Mouse (Mus musculus): ENCODE results near the gene Tecr. TPM values are rescaled to one million over a fixed set of nuclear protein-coding genes. Genes with fewer than 3 reads are reported as not detected.

The Tecr gene
- polyA plus RNA-seq, 1 experiment from 2014 or later, result 704 TPM

DNA sequence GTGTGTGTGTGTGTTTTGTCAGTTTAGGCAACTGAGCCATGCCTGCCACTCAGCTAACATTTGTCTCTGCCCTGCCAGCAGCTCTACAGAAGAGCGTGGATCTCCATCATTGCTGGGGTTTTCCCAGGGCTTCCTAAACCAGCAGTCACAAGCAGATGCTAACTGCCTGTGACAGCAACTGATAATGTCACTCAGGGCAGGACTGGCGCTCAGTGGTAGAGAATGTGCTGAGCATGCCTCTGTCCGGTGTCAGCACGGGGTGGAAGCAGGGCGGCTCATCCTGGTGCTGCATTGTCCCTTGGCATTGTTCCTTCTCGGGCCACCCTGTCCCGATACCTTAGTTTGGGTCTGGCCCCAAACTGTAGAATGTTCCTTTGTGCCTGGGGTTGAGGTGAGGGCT is 15.8 kb upstream of the Tecr start:
- Histone ChIP-seq H3K36me3 (ENCODE audit: control insufficient read depth, insufficient read depth, low read length) (no peaks in the 10 kb centered on the region), H3K4me1 (ENCODE audit: control insufficient read depth, insufficient read depth, low read length) (no peaks in the 10 kb centered on the region), H3K9me3 (ENCODE audit: control insufficient read depth, low read length) (no peaks in the 10 kb centered on the region), H3K4me2 (ENCODE audit: low read depth, severe bottlenecking) (no peak overlapping the region), H3K27ac (replicated peaks; ENCODE audit: low read depth, low read length) (no peak overlapping the region), H3K27me3 (ENCODE audit: control insufficient read depth, insufficient read depth, low read length) (no peaks in the 10 kb centered on the region), H3K4me3 (ENCODE audit: low read depth, low read length) (no peak overlapping the region), H3K9ac (ENCODE audit: low read length) (no peak overlapping the region)
- DNase-seq (ENCODE audit: low spot score) (no peak), ATAC-seq (ENCODE audit: insufficient number of reproducible peaks, low FRiP score, low TSS enrichment, low read depth) (no peak)
- WGBS, result 90% methylated on average over 7 of the region's 7 CpGs

DNA sequence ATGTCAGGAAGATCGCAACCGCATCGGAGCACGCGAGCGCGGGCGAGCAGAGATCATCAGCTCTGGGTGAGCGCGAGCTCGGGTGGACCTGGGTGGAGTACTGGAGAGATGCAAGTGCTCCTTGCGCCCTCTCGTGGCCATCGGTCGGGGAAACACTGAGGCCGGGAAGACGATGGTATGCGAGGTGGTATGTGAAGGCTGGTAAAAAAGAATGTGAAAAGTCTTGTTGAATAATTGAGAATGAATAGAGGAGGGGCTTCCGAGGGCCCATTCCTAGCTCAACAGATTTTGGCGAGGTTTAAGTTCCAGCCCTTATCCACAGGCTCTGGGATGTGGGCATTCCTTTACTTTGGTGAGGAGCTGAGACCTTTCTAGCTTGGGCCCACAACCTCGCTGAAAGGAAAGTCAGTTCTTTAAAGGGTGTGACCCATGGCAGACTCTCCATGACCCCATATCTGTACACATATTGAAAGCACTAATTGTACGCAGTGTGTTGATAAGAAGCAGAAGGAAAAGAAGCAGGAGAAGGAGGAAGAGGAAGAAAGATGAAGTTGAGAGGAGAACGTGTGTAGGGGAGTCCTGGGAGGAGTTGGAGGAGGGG is 14.7 kb upstream of the Tecr start:
- Histone ChIP-seq H3K4me3 (ENCODE audit: low read depth, low read length) (peak overlapping the region; percentile 18; the same call in 1 of the 2 replicates), H3K4me1 (ENCODE audit: control insufficient read depth, insufficient read depth, low read length) (no peaks in the 10 kb centered on the region), H3K9ac (ENCODE audit: low read length) (0 out of 2 replicates have a peak overlapping the region, but pooled peaks have one; percentile 1), H3K36me3 (ENCODE audit: control insufficient read depth, insufficient read depth, low read length) (no peaks in the 10 kb centered on the region), H3K27ac (replicated peaks; ENCODE audit: low read depth, low read length) (no peak overlapping the region), H3K27me3 (ENCODE audit: control insufficient read depth, insufficient read depth, low read length) (no peaks in the 10 kb centered on the region), H3K9me3 (ENCODE audit: control insufficient read depth, low read length) (no peaks in the 10 kb centered on the region), H3K4me2 (ENCODE audit: low read depth, severe bottlenecking) (peak overlapping the region; percentile 53)
- WGBS, result 11% methylated on average over 23 of the region's 23 CpGs
- ATAC-seq (ENCODE audit: insufficient number of reproducible peaks, low FRiP score, low TSS enrichment, low read depth) (peak; percentile 87), DNase-seq (ENCODE audit: low spot score) (peak; percentile 92)

DNA sequence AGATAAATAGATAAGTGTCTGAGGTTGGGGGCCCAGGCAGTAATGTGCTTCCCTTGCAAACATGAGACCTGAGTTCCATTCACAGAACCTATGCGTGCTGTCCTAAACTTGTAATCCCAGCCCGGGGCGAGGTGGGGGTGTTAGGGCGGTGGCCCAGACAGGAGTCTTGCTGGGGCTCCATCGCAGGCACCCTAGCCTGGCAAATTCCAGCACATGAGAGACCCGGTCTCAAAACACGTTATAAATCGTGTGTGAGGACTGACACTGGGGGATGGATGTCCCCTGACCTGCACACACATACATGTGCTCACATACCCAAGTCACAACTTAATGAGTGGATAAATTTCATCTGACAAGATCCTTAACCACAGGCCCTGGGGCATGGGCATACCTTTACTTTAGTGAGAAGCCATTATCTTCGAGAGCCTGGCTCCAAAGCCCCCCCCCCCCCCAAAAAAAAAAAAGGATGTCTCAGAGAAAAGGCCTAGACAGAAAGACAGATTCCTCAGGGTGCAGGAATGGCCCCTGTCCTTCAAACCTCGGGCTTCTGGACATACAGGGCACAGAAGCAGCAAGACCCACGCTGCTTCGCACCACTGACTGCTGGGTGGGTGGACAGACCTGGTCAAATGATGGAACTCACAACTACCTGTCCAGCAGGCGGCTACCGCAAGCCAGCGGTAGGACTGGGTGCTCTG is 14.1 kb upstream of the Tecr start:
- H3K9me3 ChIP-seq (ENCODE audit: control insufficient read depth, low read length), result no peaks in the 10 kb centered on the region
- no peaks in the 10 kb centered on the region for H3K36me3 ChIP-seq (ENCODE audit: control insufficient read depth, insufficient read depth, low read length)
- ATAC-seq (ENCODE audit: insufficient number of reproducible peaks, low FRiP score, low TSS enrichment, low read depth) (peak; percentile 29), DNase-seq (ENCODE audit: low spot score) (no peak)
- no peaks in the 10 kb centered on the region for H3K27me3 ChIP-seq (ENCODE audit: control insufficient read depth, insufficient read depth, low read length)
- no peak overlapping the region for H3K27ac ChIP-seq (replicated peaks; ENCODE audit: low read depth, low read length)
- peak overlapping the region; percentile 18; the same call in 1 of the 2 replicates for H3K4me3 ChIP-seq (ENCODE audit: low read depth, low read length)
- WGBS, result 56% methylated on average over 15 of the region's 15 CpGs
- H3K9ac ChIP-seq (ENCODE audit: low read length), result 0 out of 2 replicates have a peak overlapping the region, but pooled peaks have one; percentile 1
- H3K4me1 ChIP-seq (ENCODE audit: control insufficient read depth, insufficient read depth, low read length), result no peaks in the 10 kb centered on the region
- peak overlapping the region; percentile 53 for H3K4me2 ChIP-seq (ENCODE audit: low read depth, severe bottlenecking)

GRCm38 (mm10) chr8:83619568-83620285 is 12.0 kb upstream of the Tecr start:
- 90% methylated on average over 9 of the region's 9 CpGs for WGBS
- Histone ChIP-seq H3K9ac (ENCODE audit: low read length) (no peak overlapping the region), H3K27me3 (ENCODE audit: control insufficient read depth, insufficient read depth, low read length) (no peaks in the 10 kb centered on the region), H3K4me2 (ENCODE audit: low read depth, severe bottlenecking) (no peak overlapping the region), H3K4me1 (ENCODE audit: control insufficient read depth, insufficient read depth, low read length) (no peaks in the 10 kb centered on the region), H3K27ac (replicated peaks; ENCODE audit: low read depth, low read length) (no peak overlapping the region), H3K36me3 (ENCODE audit: control insufficient read depth, insufficient read depth, low read length) (no peaks in the 10 kb centered on the region), H3K4me3 (ENCODE audit: low read depth, low read length) (no peak overlapping the region), H3K9me3 (ENCODE audit: control insufficient read depth, low read length) (no peaks in the 10 kb centered on the region)
- no peak for ATAC-seq (ENCODE audit: insufficient number of reproducible peaks, low FRiP score, low TSS enrichment, low read depth)
- DNase-seq (ENCODE audit: low spot score), result no peak

- DNase-seq (ENCODE audit: low spot score), result no peak
- no peak overlapping the region for H3K4me3 ChIP-seq (ENCODE audit: low read depth, low read length)
- H3K36me3 ChIP-seq (ENCODE audit: control insufficient read depth, insufficient read depth, low read length), result 0 out of 2 replicates have a peak, but pooled peaks cover 3% of the 10 kb centered on the region
- WGBS, result 98% methylated on average over 2 of the region's 2 CpGs
- H3K4me2 ChIP-seq (ENCODE audit: low read depth, severe bottlenecking), result no peak overlapping the region
- H3K4me1 ChIP-seq (ENCODE audit: control insufficient read depth, insufficient read depth, low read length), result no peaks in the 10 kb centered on the region
- H3K27me3 ChIP-seq (ENCODE audit: control insufficient read depth, insufficient read depth, low read length), result no peaks in the 10 kb centered on the region
- H3K27ac ChIP-seq (replicated peaks; ENCODE audit: low read depth, low read length), result no peak overlapping the region
- H3K9ac ChIP-seq (ENCODE audit: low read length), result no peak overlapping the region
- no peak for ATAC-seq (ENCODE audit: insufficient number of reproducible peaks, low FRiP score, low TSS enrichment, low read depth)
- no peaks in the 10 kb centered on the region for H3K9me3 ChIP-seq (ENCODE audit: control insufficient read depth, low read length)
Measured at GRCm38 (mm10) chr8:83618566-83618965, 10.8 kb upstream of the Tecr start.

DNA sequence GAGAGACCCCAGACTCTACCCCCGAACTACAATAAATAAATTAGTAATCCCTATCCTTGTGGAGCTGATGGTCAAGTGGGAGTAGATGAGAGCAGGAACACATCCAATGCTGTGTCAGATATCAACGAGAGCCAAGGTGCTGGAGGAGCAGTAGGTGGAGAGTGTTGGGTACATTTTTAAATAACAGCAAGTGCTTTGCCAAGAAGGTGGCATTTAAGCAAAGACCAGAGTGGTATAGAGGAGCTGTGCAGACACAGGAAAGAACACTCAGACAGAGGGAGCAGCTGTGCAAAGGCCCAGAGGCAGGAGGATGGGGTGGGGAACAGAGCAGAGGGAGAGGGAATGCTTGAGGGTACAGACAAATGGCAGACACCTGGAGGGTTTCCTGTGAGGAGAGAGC is 9.3 kb upstream of the Tecr start:
- no peak overlapping the region for H3K4me3 ChIP-seq (ENCODE audit: low read depth, low read length)

GRCm38 (mm10) chr8:83616625-83617024 is 8.9 kb upstream of the Tecr start:
- ATAC-seq (ENCODE audit: insufficient number of reproducible peaks, low FRiP score, low TSS enrichment, low read depth), result no peak
- Histone ChIP-seq H3K27ac (replicated peaks; ENCODE audit: low read depth, low read length) (no peak overlapping the region), H3K27me3 (ENCODE audit: control insufficient read depth, insufficient read depth, low read length) (no peaks in the 10 kb centered on the region), H3K9ac (ENCODE audit: low read length) (no peak overlapping the region), H3K4me1 (ENCODE audit: control insufficient read depth, insufficient read depth, low read length) (no peaks in the 10 kb centered on the region), H3K36me3 (ENCODE audit: control insufficient read depth, insufficient read depth, low read length) (peaks cover 11% of the 10 kb centered on the region; the same call in 1 of the 2 replicates), H3K9me3 (ENCODE audit: control insufficient read depth, low read length) (no peaks in the 10 kb centered on the region), H3K4me3 (ENCODE audit: low read depth, low read length) (no peak overlapping the region), H3K4me2 (ENCODE audit: low read depth, severe bottlenecking) (no peak overlapping the region)
- DNase-seq (ENCODE audit: low spot score), result no peak

More for the DNA sequence above, 9.3 kb upstream of the Tecr start:
- no peak overlapping the region for H3K4me2 ChIP-seq (ENCODE audit: low read depth, severe bottlenecking)
- no peaks in the 10 kb centered on the region for H3K4me1 ChIP-seq (ENCODE audit: control insufficient read depth, insufficient read depth, low read length)
- no peak overlapping the region for H3K27ac ChIP-seq (replicated peaks; ENCODE audit: low read depth, low read length)
- no peak for ATAC-seq (ENCODE audit: insufficient number of reproducible peaks, low FRiP score, low TSS enrichment, low read depth)
- DNase-seq (ENCODE audit: low spot score), result no peak
- H3K9me3 ChIP-seq (ENCODE audit: control insufficient read depth, low read length), result no peaks in the 10 kb centered on the region
- H3K9ac ChIP-seq (ENCODE audit: low read length), result no peak overlapping the region
- peaks cover 9% of the 10 kb centered on the region; the same call in 1 of the 2 replicates for H3K36me3 ChIP-seq (ENCODE audit: control insufficient read depth, insufficient read depth, low read length)
- 82% methylated on average over 2 of the region's 2 CpGs for WGBS
- H3K27me3 ChIP-seq (ENCODE audit: control insufficient read depth, insufficient read depth, low read length), result no peaks in the 10 kb centered on the region

DNA sequence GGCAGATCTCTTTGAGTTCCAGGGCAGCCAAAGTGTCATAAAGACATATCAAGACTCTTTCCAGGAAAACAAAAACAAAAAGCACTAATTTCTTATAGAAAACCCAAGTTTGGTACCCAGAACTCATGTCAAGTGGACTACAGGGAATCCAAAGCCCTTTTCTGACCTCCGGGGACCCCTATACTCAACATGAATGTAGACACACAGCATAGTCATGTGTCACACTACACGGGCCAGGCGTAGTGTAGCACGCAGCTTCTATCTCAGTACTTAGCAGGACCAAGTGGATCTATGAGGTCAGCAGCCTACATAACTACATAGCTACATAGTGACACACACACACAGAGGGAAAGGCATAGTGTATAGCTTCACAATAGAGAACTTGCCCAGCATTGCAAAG is 5.9 kb upstream of the Tecr start:
- DNase-seq (ENCODE audit: low spot score) (no peak), ATAC-seq (ENCODE audit: insufficient number of reproducible peaks, low FRiP score, low TSS enrichment, low read depth) (no peak)
- H3K36me3 ChIP-seq (ENCODE audit: control insufficient read depth, insufficient read depth, low read length), result peaks cover 18% of the 10 kb centered on the region

More for the DNA sequence above, 5.9 kb upstream of the Tecr start:
- Histone ChIP-seq H3K27ac (replicated peaks; ENCODE audit: low read depth, low read length) (no peak overlapping the region), H3K4me1 (ENCODE audit: control insufficient read depth, insufficient read depth, low read length) (peaks cover 6% of the 10 kb centered on the region), H3K4me2 (ENCODE audit: low read depth, severe bottlenecking) (no peak overlapping the region), H3K27me3 (ENCODE audit: control insufficient read depth, insufficient read depth, low read length) (no peaks in the 10 kb centered on the region), H3K9me3 (ENCODE audit: control insufficient read depth, low read length) (no peaks in the 10 kb centered on the region), H3K4me3 (ENCODE audit: low read depth, low read length) (no peak overlapping the region), H3K9ac (ENCODE audit: low read length) (no peak overlapping the region)
- WGBS, result 87% methylated on average over 4 of the region's 4 CpGs
